Mouse (Mus musculus) forebrain, embryonic 14.5 days (tissue): ENCODE data around the gene Egr2. TPM values are rescaled to one million over a fixed set of nuclear protein-coding genes. Genes with fewer than 3 reads are reported as not detected.
A peak's percentile ranks its signal among the peaks of the same experiment; 100 is the strongest.

Experiments used
- ATAC-seq: fragments of 200-750 bp; cut with Nextera tagmentation; 2 replicates; pipeline ENCODE4 v1.8.0; 2017; ENCODE audit warnings: mild to moderate bottlenecking, moderate library complexity
- DNase-seq: peaks from one replicate; pipeline ENCODE4 v3.0.0-alpha.2; 2015; ENCODE audit warnings: low spot score
- H3K27ac ChIP-seq: fragments of 300-500 bp; sonication (generic); 2 replicates; pipeline ENCODE4 v1.5.1; 2014; ENCODE audit warnings: low read depth, mild to moderate bottlenecking, control low read depth, low read length, moderate library complexity
- H3K27me3 ChIP-seq: fragments of 300-500 bp; sonication (generic); replicated peaks from 2 replicates; pipeline ENCODE4 v1.6.1; 2014; ENCODE audit warnings: low read length, control low read depth, mixed read lengths; ENCODE audit not compliant: control insufficient read depth, insufficient read depth
- H3K36me3 ChIP-seq: fragments of 300-500 bp; sonication (generic); 2 replicates; pipeline ENCODE4 v1.6.1; 2014; ENCODE audit warnings: low read length, control low read depth; ENCODE audit not compliant: control insufficient read depth, insufficient read depth
- H3K4me1 ChIP-seq: fragments of 300-500 bp; sonication (generic); 2 replicates; pipeline ENCODE4 v1.6.1; 2014; ENCODE audit warnings: antibody characterized with exemption, low read length, control low read depth; ENCODE audit not compliant: control insufficient read depth, insufficient read depth
- H3K4me2 ChIP-seq: fragments of 300-500 bp; sonication (generic); 2 replicates; pipeline ENCODE4 v1.6.1; 2014; ENCODE audit warnings: mild to moderate bottlenecking, control low read depth, low read length
- H3K4me3 ChIP-seq: fragments of 300-500 bp; sonication (generic); 2 replicates; pipeline ENCODE4 v1.5.1; 2014; ENCODE audit warnings: low read depth, low read length, control low read depth
- H3K9ac ChIP-seq: fragments of 300-500 bp; sonication (generic); 2 replicates; pipeline ENCODE4 v1.6.1; 2014; ENCODE audit warnings: mild to moderate bottlenecking, low read length, control low read depth, moderate library complexity
- H3K9me3 ChIP-seq: fragments of 300-500 bp; sonication (generic); replicated peaks from 2 replicates; pipeline ENCODE4 v1.6.1; 2016; ENCODE audit warnings: low read length, control low read depth, mixed read lengths; ENCODE audit not compliant: control insufficient read depth
- WGBS: fragments of 180-500 bp; shearing (Covaris S2); extraction: QIAGEN DNeasy Blood & Tissue Kit; methylation state at CpG from one replicate; pipeline ENCODE4 v1.1.7; 2014; 5-methylcytosine and 5-hydroxymethylcytosine counted together
- polyA plus RNA-seq: library from polyadenylated mRNA; unstranded; fragments of >200 nt; fragmentation: Nextera tagmentation; extraction: Ambion mirVana; gene quantifications from 2 replicates; pipeline ENCODE4 v1.2.1, GENCODE M21; 2014

Gene Egr2
- 0.08 and 0.12 TPM in 2 replicates for polyA plus RNA-seq

DNA sequence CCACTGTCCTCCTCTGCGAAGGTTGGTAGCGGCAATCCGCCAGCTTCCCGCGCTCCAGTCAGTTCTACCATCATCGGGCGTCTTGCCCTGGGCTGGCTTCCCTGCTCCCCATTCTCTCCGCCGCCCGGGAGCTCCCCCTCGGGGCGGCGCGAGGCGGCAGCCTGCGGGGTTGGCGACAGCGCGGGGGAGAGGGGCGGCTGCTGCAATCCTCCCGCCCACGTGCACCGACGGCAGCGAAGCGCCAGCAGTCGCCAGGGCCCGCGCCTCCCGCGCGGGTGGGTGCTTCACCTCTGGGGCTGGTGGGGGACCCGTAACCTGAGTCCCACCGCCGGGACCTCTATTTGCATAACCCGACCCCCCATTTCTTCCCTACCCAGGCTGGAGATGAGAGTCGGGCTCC lies at the start of gene Egr2:
TSS of gene Egr2 (plus strand) at position 220 of the 400 bp plus-strand sequence.
- Histone ChIP-seq H3K4me3 (peak within 1 kb of the TSS; percentile 51), H3K9ac (peak within 1 kb of the TSS; percentile 37; the same call in 1 of the 2 replicates), H3K36me3 (no peaks in the 10 kb centered on the region), H3K4me1 (peaks cover 11% of the 10 kb centered on the region; the same call in 1 of the 2 replicates), H3K9me3 (no peaks in the 10 kb centered on the region), H3K27ac (no peak within 1 kb of the TSS), H3K27me3 (peaks cover 97% of the 10 kb centered on the region), H3K4me2 (peak within 1 kb of the TSS; percentile 82)
- peak; percentile 39 for DNase-seq
- WGBS: under 1% methylated on average over 35 of the region's 37 CpGs
- ATAC-seq: peak; percentile 18; the same call in 1 of the 2 replicates

DNA sequence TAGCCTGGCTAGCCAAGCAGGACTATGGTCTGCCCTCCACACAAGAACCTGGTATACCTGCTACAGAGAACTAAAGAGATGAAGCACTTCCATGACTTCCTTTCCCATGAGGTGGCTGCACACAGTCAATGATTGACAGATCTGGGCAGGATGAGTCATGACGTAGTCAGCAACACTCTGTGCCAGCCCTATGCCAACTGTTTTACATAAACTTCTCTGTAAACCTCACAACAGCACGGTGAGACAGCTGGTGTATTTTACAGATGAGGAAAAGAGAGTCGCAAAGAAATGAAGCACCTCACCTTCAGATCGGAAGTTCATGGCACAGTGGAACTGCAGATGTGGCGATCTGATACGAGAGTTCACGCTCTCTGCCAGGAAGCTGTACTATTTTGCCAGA lies 47.8 kb upstream of the Egr2 start:
- Histone ChIP-seq H3K4me2 (no peak overlapping the region), H3K9ac (no peak overlapping the region), H3K4me1 (no peaks in the 10 kb centered on the region), H3K9me3 (peaks cover 6% of the 10 kb centered on the region; the same call in 1 of the 2 replicates), H3K27ac (no peak overlapping the region), H3K27me3 (no peaks in the 10 kb centered on the region), H3K4me3 (no peak overlapping the region), H3K36me3 (no peaks in the 10 kb centered on the region)
- WGBS: 84% methylated on average over 7 of the region's 7 CpGs
- ATAC-seq: peak; percentile 57; the same call in 1 of the 2 replicates
- DNase-seq: peak; percentile 63

- Histone ChIP-seq H3K9ac (no peak overlapping the region), H3K36me3 (no peaks in the 10 kb centered on the region), H3K4me1 (no peaks in the 10 kb centered on the region), H3K9me3 (peaks cover 6% of the 10 kb centered on the region; the same call in 1 of the 2 replicates), H3K27ac (no peak overlapping the region), H3K27me3 (no peaks in the 10 kb centered on the region), H3K4me3 (no peak overlapping the region), H3K4me2 (no peak overlapping the region)
- WGBS: 90% methylated on average over 6 of the region's 6 CpGs
- ATAC-seq (no peak), DNase-seq (no peak)
Measured at GRCm38 (mm10) chr10:67489836-67490235, 45.4 kb upstream of the Egr2 start.

GRCm38 (mm10) chr10:67490632-67491031 lies 44.6 kb upstream of the Egr2 start:
- ATAC-seq (no peak), DNase-seq (no peak)
- H3K27me3 ChIP-seq: no peaks in the 10 kb centered on the region
- H3K27ac ChIP-seq: no peak overlapping the region
- H3K4me1 ChIP-seq: no peaks in the 10 kb centered on the region
- no peak overlapping the region for H3K4me2 ChIP-seq
- no peaks in the 10 kb centered on the region for H3K36me3 ChIP-seq
- 91% methylated on average over 5 of the region's 5 CpGs for WGBS
- no peak overlapping the region for H3K9ac ChIP-seq
- no peak overlapping the region for H3K4me3 ChIP-seq
- H3K9me3 ChIP-seq: no peaks in the 10 kb centered on the region

GRCm38 (mm10) chr10:67492161-67492571 lies 43.1 kb upstream of the Egr2 start:
- no peak overlapping the region for H3K4me2 ChIP-seq
- H3K27me3 ChIP-seq: no peaks in the 10 kb centered on the region
- ATAC-seq (no peak), DNase-seq (no peak)
- H3K36me3 ChIP-seq: no peaks in the 10 kb centered on the region
- no peak overlapping the region for H3K4me3 ChIP-seq
- no peak overlapping the region for H3K9ac ChIP-seq
- H3K4me1 ChIP-seq: no peaks in the 10 kb centered on the region
- no peak overlapping the region for H3K27ac ChIP-seq
- H3K9me3 ChIP-seq: no peaks in the 10 kb centered on the region
- WGBS: 79% methylated on average over 11 of the region's 11 CpGs

DNA sequence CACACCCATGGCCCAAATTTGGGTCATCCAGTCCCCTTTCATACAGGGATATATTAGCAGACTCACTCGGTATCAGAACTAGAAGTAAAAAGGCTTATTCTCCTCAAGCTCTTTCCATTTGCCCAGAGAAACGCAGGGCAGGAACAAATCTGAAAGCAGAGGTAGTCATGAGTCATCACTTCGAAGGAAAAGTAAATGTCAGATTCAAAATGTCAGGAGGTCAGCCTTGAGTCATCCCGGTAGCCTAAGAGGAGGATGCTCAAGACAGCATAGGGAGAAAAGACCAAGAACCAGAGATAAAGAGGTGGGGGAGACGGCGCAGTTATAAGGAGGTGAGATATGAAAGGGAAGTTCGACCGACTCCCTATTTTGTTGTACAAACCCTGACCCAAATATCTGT lies 41.7 kb upstream of the Egr2 start:
- Histone ChIP-seq H3K9ac (no peak overlapping the region), H3K9me3 (no peaks in the 10 kb centered on the region), H3K4me1 (no peaks in the 10 kb centered on the region), H3K27me3 (no peaks in the 10 kb centered on the region), H3K36me3 (no peaks in the 10 kb centered on the region), H3K4me3 (no peak overlapping the region), H3K4me2 (no peak overlapping the region), H3K27ac (no peak overlapping the region)
- ATAC-seq: no peak
- no peak for DNase-seq
- WGBS: 94% methylated on average over 8 of the region's 8 CpGs

DNA sequence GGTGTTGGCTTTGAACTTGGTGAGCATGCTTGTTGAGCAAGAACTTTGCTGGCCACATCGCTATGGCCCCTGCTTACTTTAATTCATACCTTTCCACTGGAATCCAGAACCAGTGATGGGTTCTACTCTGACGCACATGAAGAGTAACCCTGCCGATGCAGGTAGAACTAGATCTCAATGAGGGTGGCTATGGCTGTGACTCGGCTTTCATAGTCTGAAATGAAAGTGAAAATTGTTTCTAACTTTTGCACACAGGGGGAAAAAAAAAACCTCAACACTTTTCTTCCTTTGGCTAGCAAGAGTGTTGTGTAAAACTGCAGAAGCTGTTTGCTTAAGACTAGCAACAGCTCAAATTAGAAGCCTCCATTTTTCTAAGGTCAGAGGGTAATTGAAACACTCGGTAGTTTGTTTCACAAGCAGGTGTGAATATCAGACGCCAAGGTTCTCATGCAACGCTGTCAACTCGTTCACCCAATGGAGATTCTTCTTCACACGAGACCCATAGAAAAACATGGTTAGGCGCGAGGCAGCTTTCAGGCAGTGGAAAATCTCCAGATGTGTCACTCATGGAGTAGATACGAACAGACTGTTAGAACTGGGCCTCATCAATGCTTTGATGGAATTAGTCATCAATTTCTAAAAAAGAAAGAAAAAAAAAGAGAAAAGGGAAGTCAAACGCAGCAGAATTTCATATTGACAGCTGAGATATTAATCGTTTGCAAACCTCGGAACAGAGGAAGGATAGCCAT lies 38.0 kb upstream of the Egr2 start:
- no peak for DNase-seq
- Histone ChIP-seq H3K4me2 (no peak overlapping the region), H3K36me3 (no peaks in the 10 kb centered on the region), H3K9ac (no peak overlapping the region), H3K27me3 (no peaks in the 10 kb centered on the region), H3K27ac (no peak overlapping the region), H3K4me3 (no peak overlapping the region), H3K9me3 (no peaks in the 10 kb centered on the region), H3K4me1 (no peaks in the 10 kb centered on the region)
- 93% methylated on average over 15 of the region's 15 CpGs for WGBS
- ATAC-seq: no peak

GRCm38 (mm10) chr10:67497951-67498350 lies 37.3 kb upstream of the Egr2 start:
- Histone ChIP-seq H3K27me3 (no peaks in the 10 kb centered on the region), H3K4me3 (no peak overlapping the region), H3K9ac (no peak overlapping the region), H3K9me3 (no peaks in the 10 kb centered on the region), H3K4me2 (no peak overlapping the region), H3K36me3 (no peaks in the 10 kb centered on the region), H3K27ac (no peak overlapping the region), H3K4me1 (no peaks in the 10 kb centered on the region)
- no peak for ATAC-seq
- WGBS: 92% methylated on average over 9 of the region's 9 CpGs
- no peak for DNase-seq

DNA sequence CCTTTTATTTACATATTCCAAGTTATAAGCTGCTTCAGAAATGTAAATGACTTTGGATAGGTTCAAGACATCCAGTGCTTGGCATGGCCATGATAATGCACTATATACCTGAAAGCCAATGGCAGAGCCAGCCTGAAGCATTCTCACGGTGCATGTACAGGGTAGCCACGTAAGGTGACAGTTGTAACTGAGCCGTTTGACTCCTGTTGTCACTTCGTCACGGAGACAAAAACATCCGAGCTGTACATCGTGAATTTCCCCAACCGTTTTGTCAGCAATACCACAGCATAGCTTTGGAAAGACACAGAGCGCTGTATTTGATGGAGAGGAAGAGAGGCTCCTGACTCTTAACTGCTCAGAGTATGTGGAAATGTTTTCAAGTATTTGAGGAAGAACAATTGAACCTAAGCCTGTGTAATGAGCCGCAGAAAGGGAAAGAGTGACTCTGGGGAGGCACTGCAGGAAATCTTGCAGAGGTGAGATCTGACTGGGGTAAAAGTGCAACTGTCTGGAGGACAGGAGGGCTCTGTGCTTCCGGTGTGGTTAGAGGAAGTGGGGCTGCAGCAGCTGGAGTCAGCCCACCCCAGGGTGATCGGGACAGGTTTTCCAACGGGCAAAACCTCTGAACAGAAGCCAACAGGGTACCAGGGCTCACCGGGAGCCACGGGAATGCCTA lies 31.8 kb upstream of the Egr2 start:
- 70% methylated on average over 15 of the region's 15 CpGs for WGBS
- ATAC-seq (no peak), DNase-seq (no peak)
- Histone ChIP-seq H3K4me2 (no peak overlapping the region), H3K27me3 (no peaks in the 10 kb centered on the region), H3K4me1 (no peaks in the 10 kb centered on the region), H3K36me3 (no peaks in the 10 kb centered on the region), H3K27ac (no peak overlapping the region), H3K9me3 (no peaks in the 10 kb centered on the region), H3K4me3 (no peak overlapping the region), H3K9ac (no peak overlapping the region)
